Mouse (Mus musculus): ENCODE measurements around the gene Tpd52l2. TPM values are rescaled to one million over a fixed set of nuclear protein-coding genes. Genes with fewer than 3 reads are reported as not detected.
"Not testable (repeated sequence)": the region's sequence is repeated elsewhere in the genome, so short reads cannot be mapped to it uniquely, and the experiment has no call there.

The Tpd52l2 gene
- polyA plus RNA-seq, 1 experiment = not detected

DNA sequence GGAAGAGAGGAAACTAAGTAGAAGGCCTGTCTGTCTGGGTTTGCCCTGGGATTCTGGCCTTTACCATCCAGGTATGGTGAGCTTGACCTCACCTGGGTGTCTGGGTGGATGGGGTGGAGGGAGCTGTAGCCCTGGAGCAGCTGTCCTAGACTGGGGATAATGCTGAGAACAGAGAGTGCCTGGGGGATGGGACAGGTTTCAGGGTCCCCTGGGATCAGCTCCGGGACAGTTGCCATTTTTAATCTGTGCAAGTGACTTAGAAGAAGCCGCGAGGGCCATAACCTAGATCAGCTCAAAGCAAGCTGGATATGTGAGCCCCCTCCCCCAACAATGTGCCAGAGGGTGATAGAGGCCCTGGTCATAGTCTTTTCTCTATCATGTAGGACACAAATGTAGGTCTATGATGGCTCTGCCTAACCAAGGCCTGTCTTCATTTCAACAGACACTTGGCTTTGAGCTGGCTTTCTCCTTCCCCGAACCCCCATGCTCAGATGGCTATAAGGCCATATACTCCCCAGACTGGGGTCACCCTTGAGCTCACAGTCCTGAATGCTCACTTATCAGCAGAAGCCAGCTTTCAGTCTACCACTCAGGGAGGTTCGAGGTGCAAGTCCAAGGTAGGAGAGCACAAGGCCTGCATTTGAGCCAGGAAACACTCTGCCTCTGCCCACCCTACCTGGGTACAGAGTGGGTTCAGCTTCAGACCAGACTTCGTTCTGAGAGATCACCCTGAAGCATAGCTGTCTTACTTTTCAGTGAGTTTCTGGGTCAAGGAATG, 12.3 kb upstream of the Tpd52l2 start:
- 83% methylated on average over 6 of the region's 6 CpGs for WGBS

DNA sequence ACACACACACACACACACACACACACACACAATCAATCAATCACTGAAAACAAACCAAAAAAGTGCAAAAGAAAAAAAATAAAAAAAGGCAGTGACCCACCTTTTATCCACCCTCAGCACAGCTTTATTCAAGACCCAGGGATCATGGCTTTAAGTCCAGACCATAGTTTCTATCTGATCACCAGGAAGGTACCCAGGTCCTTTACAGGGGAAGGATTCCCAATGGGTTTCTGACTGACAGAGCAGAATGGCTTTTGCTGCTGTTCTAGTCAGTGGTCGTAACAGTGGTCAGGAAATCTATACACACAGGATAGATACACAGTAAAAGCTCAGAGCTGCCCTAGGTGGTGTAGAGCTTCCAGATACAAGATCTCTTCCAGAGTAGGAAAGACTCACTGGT, 11.2 kb upstream of the Tpd52l2 start:
- 38% methylated on average over 1 of the region's 1 CpGs for WGBS
- no peak overlapping the region for H3K4me3 ChIP-seq (ENCODE audit: insufficient read depth, low read depth, low read length)
- peaks cover 2% of the 10 kb centered on the region for H3K4me1 ChIP-seq (ENCODE audit: control insufficient read depth, insufficient read depth, low read length)
- TF ChIP-seq POLR2A (IDR thresholded peaks at IDR 0.05; ENCODE audit: insufficient read depth, low read depth, low read length) = no peak
- no peak for TF ChIP-seq CTCF (IDR thresholded peaks at IDR 0.05; ENCODE audit: insufficient read depth, low read depth, low read length)
- no peak overlapping the region for H3K27ac ChIP-seq (ENCODE audit: insufficient read depth, low read depth, low read length)

More for the DNA sequence above, 12.3 kb upstream of the Tpd52l2 start:
- Histone ChIP-seq H3K4me1 (ENCODE audit: control insufficient read depth, insufficient read depth, low read length) (peaks cover 2% of the 10 kb centered on the region), H3K4me3 (ENCODE audit: insufficient read depth, low read depth, low read length) (no peak overlapping the region), H3K27ac (ENCODE audit: insufficient read depth, low read depth, low read length) (no peak overlapping the region)
- TF ChIP-seq CTCF (IDR thresholded peaks at IDR 0.05; ENCODE audit: insufficient read depth, low read depth, low read length) = no peak

DNA sequence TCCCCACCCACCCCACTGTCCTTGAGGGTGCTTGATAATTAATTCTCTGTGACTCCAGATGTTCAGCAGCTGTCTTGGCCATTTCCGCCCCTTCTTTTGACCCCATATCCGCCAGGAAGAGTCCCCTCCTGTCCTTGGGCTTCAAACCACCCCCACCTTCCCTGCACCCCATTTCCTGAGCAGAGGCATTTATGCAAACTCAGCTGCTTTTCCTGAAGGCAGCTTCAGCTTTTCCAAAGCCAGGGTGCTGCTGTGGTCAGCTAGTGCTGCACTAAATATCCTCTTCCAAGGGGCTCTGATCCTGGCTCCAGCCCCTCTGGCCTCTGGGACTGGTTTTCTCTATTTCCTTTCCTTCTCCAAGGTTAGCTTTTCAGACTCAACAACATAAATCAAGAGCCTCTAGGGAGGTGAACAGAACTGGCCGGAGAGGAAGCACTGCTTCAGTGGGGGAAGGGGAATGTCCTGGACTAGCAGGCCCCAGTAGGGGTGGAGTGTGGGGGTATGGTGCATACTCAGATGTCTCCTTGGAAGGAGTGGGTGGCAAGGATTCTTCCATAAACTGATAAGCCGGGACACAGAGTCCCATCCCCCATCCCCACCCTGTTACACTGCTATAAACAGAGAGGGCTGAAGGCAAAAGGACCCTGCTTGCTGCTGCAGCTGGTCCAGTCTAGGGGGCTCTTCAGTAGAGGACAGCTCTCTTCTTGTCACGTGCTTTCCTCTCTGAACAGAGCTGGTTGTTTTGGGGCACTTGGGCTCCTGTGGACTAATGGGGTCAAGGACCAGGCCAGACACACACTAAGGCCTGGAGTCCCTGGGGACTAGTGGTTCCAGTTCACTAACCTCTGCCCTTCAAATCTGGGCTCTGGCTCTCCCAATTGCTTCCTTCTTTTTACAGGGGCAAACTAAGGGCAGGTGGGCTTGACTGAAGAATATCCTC, 9.3 kb upstream of the Tpd52l2 start:
- H3K27ac ChIP-seq (ENCODE audit: insufficient read depth, low read depth, low read length) = no peak overlapping the region
- TF ChIP-seq POLR2A (IDR thresholded peaks at IDR 0.05; ENCODE audit: insufficient read depth, low read depth, low read length) (no peak), CTCF (IDR thresholded peaks at IDR 0.05; ENCODE audit: insufficient read depth, low read depth, low read length) (no peak)
- 37% methylated on average over 5 of the region's 5 CpGs for WGBS
- no peak overlapping the region for H3K4me3 ChIP-seq (ENCODE audit: insufficient read depth, low read depth, low read length)
- H3K4me1 ChIP-seq (ENCODE audit: control insufficient read depth, insufficient read depth, low read length) = peaks cover 2% of the 10 kb centered on the region

DNA sequence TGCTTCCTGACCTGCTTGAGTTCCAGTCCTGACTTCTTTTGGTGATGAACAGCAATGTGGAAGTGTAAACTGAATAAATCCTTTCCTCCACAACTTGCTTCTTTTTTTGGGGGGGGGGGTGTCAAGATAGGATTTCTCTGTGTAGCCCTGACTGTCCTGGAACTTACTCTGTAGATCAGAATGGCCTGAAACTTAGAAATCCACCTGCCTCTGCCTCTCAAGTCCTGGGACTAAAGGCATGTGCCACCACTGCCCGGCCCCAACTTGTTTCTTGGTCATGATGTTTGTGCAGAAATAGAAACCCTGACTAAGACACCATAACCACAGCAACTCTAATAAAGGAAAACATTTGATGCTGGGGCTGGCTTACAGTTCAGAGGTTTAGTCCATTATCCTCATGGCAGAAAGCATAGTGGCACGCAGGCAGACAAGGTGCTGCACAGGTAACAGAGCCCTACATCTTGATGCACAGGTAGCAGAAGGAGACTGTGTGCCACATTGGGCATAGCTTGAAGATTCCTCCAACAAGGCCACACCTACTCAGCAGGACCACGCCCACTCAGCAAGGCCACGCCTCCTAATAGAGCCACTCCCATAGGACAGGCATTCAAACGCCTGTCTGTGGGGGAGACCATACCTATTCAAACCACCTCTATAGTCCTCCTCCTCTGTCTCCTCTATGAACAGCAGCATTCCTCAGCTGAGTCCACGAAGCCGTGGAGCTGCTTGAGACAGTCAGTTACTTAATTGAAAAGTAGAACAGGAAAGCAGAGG, 5.3 kb upstream of the Tpd52l2 start:
- TF ChIP-seq CTCF (IDR thresholded peaks at IDR 0.05; ENCODE audit: insufficient read depth, low read depth, low read length) (no peak), POLR2A (IDR thresholded peaks at IDR 0.05; ENCODE audit: insufficient read depth, low read depth, low read length) (no peak)
- peaks cover 3% of the 10 kb centered on the region; the same call in 1 of the 2 replicates for H3K4me1 ChIP-seq (ENCODE audit: control insufficient read depth, insufficient read depth, low read length)
- H3K27ac ChIP-seq (ENCODE audit: insufficient read depth, low read depth, low read length) = no peak overlapping the region
- H3K4me3 ChIP-seq (ENCODE audit: insufficient read depth, low read depth, low read length) = no peak overlapping the region
- WGBS = 24% methylated on average over 7 of the region's 7 CpGs

DNA sequence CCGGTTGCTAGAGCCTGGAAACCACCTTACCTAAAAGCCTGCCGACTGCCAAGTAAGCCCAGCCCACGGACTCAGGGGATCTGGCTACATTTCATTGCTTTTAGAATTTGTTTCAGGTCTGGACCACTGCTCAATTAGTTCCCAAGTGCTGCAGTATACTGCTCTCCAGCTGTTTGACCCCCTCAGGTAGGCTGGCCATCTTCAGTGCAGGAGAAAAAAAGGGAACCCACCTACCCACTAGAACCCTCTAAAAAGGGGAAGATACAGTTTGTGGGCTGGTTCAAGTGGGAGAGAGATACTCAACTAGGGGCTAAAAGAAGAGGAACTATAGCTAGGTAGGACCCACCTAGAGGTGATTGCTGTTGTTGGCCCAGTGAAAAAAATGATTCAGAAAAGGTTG, 4.7 kb upstream of the Tpd52l2 start:
- H3K4me1 ChIP-seq (ENCODE audit: control insufficient read depth, insufficient read depth, low read length) = peaks cover 3% of the 10 kb centered on the region; the same call in 1 of the 2 replicates
- TF ChIP-seq POLR2A (IDR thresholded peaks at IDR 0.05; ENCODE audit: insufficient read depth, low read depth, low read length) (no peak), CTCF (IDR thresholded peaks at IDR 0.05; ENCODE audit: insufficient read depth, low read depth, low read length) (no peak)
- H3K27ac ChIP-seq (ENCODE audit: insufficient read depth, low read depth, low read length) = no peak overlapping the region
- no peak overlapping the region for H3K4me3 ChIP-seq (ENCODE audit: insufficient read depth, low read depth, low read length)
- 48% methylated on average over 3 of the region's 3 CpGs for WGBS

DNA sequence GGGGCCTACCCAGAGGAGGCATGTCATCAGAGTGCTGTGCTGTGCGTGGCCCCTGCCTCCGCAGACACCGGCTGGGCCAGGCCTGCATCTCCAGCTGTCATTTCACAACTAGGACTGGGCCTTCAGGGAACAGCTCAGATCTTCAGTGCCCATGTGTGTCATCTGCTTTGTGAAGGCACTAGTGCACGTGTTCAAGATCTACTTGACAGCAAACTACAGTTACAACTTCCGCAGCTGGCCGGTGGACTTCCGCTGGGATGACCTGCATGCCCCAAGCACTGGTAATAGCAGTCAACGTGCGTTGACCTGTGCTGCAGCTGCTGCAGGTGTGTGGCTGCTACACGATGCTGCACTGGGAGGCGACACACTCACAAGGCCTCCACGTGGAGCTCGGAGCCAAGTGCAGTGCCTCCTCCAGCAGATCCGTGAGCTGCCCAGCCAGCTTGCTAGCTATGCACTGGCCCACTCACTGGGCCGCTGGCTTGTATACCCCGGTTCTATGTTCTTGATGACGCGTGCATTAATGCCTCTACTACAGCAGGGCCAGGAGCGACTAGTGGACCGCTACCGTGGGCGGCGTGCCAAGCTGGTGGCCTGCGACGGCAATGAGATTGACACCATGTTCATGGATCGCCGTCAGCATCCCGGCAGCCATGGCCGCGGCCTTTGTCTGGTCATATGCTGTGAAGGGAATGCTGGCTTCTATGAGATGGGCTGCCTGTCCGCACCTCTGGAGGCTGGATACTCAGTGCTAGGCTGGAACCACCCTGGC, 3.6 kb upstream of the Tpd52l2 start, which contains the start of gene Abhd16b:
TSS of gene Abhd16b (plus strand) at position 51 of the 772 bp plus-strand sequence.
- TF ChIP-seq CTCF (IDR thresholded peaks at IDR 0.05; ENCODE audit: insufficient read depth, low read depth, low read length) (no peak), POLR2A (IDR thresholded peaks at IDR 0.05; ENCODE audit: insufficient read depth, low read depth, low read length) (no peak)
- Histone ChIP-seq H3K4me1 (ENCODE audit: control insufficient read depth, insufficient read depth, low read length) (peaks cover 3% of the 10 kb centered on the region), H3K4me3 (ENCODE audit: insufficient read depth, low read depth, low read length) (no peak within 1 kb of the TSS), H3K27ac (ENCODE audit: insufficient read depth, low read depth, low read length) (no peak within 1 kb of the TSS)
- 81% methylated on average over 31 of the region's 31 CpGs for WGBS

DNA sequence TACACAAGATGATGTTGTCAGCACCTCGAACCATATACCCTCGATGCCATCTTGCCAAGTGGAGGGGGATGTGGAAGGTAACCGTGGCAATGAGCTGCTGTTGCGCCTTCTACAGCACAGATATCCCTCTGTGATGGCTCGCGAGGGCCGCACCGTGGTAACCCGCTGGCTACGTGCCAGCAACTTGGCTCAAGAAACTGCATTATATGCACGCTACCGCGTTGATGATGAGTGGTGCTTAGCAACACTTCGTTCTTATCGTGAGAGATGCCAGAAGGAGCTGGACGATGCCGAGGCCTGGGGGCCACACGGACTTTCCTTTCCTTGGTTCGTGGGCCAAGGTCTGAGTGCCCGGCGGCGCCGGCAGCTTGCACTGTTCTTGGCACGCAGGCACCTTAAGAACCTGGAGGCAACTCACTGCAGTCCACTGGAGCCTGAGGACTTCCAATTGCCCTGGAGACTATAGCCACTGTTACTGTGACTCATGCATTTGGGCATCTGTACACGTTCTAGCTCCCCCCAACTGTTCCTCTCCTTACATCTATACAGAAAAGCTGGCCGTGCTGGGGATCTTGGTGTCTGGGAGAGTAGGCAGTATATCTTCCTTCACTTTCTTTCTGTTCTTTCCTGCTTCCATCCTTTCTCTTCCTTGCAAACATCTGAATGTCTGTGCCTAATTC, 2.5 kb upstream of the Tpd52l2 start:
- Histone ChIP-seq H3K4me1 (ENCODE audit: control insufficient read depth, insufficient read depth, low read length) (peaks cover 3% of the 10 kb centered on the region), H3K27ac (ENCODE audit: insufficient read depth, low read depth, low read length) (no peak overlapping the region), H3K4me3 (ENCODE audit: insufficient read depth, low read depth, low read length) (no peak overlapping the region)
- 55% methylated on average over 26 of the region's 26 CpGs for WGBS
- TF ChIP-seq CTCF (IDR thresholded peaks at IDR 0.05; ENCODE audit: insufficient read depth, low read depth, low read length) = no peak
- no peak for TF ChIP-seq POLR2A (IDR thresholded peaks at IDR 0.05; ENCODE audit: insufficient read depth, low read depth, low read length)

DNA sequence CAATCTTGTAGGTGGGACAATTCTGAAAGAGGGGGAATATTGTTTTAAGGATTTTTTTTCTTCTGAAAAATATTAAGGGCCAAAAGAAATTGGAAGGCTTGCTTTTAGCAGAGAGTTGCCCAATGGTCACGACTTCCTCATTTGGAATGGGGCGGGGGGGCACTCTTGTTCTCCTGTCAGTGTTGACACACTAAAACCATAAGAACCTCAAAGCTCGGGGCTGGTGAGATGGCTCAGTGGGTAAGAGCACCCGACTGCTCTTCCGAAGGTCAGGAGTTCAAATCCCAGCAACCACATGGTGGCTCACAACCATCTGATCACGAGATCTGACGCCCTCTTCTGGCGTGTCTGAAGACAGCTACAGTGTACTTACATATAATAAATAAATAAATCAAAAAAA, 1.1 kb upstream of the Tpd52l2 start:
- WGBS = 64% methylated on average over 8 of the region's 8 CpGs
- H3K4me3 ChIP-seq (ENCODE audit: insufficient read depth, low read depth, low read length); H3K4me1 ChIP-seq (ENCODE audit: control insufficient read depth, insufficient read depth, low read length); H3K27ac ChIP-seq (ENCODE audit: insufficient read depth, low read depth, low read length): not testable (repeated sequence)
